Mouse (Mus musculus) heart, embryonic 14.5 days (tissue): ENCODE data around the gene Syn3. TPM values are rescaled to one million over a fixed set of nuclear protein-coding genes. Genes with fewer than 3 reads are reported as not detected.

ENCODE experiments used
- ATAC-seq: fragments of 200-750 bp; cut with Nextera tagmentation; 2 replicates; pipeline ENCODE4 v1.8.0; 2017; ENCODE audit warnings: low read depth, moderate TSS enrichment; ENCODE audit not compliant: insufficient number of reproducible peaks, insufficient read depth, low FRiP score
- H3K27ac ChIP-seq, 2 experiments: fragments of 200-500 bp in 1 of 2; fragments of 300-500 bp in 1 of 2; sonication (generic) in 1 of 2; replicated peaks in 1 of 2; 2 replicates each; pipeline ENCODE4 v1.5.1; 2012 to 2014; ENCODE audit warnings: low read depth in 2 of 2, low read length in 2 of 2, control low read depth in 1 of 2, mild to moderate bottlenecking in 1 of 2, mixed read lengths in 1 of 2; ENCODE audit not compliant: control insufficient read depth in 1 of 2, insufficient read depth in 1 of 2
- H3K27me3 ChIP-seq: fragments of 300-500 bp; sonication (generic); 2 replicates; pipeline ENCODE4 v1.6.1; 2014; ENCODE audit warnings: mild to moderate bottlenecking, low read length, control low read depth; ENCODE audit not compliant: control insufficient read depth, insufficient read depth
- H3K36me3 ChIP-seq: fragments of 300-500 bp; sonication (generic); 2 replicates; pipeline ENCODE4 v1.6.1; 2014; ENCODE audit warnings: mild to moderate bottlenecking, control low read depth, low read length, mixed read lengths; ENCODE audit not compliant: control insufficient read depth, insufficient read depth
- H3K4me1 ChIP-seq, 2 experiments: fragments of 200-500 bp in 1 of 2; fragments of 300-500 bp in 1 of 2; sonication (generic) in 1 of 2; 2 replicates each; pipeline ENCODE4 v1.6.1; 2012 to 2014; ENCODE audit warnings: low read length in 2 of 2, control low read depth in 1 of 2, mixed read lengths in 1 of 2; ENCODE audit not compliant: control insufficient read depth in 2 of 2, insufficient read depth in 2 of 2
- H3K4me2 ChIP-seq: fragments of 300-500 bp; sonication (generic); 2 replicates; pipeline ENCODE4 v1.6.1; 2014; ENCODE audit warnings: mild to moderate bottlenecking, low read length
- H3K4me3 ChIP-seq, 2 experiments: fragments of 200-500 bp in 1 of 2; fragments of 300-500 bp in 1 of 2; sonication (generic) in 1 of 2; 2 replicates each; pipeline ENCODE4 v1.5.1; 2012 to 2014; ENCODE audit warnings: low read length in 2 of 2, mild to moderate bottlenecking in 2 of 2, control low read depth in 1 of 2, low read depth in 1 of 2, moderate library complexity in 1 of 2; ENCODE audit not compliant: control insufficient read depth in 1 of 2, insufficient read depth in 1 of 2
- H3K9ac ChIP-seq: fragments of 300-500 bp; sonication (generic); 2 replicates; pipeline ENCODE4 v1.6.1; 2014; ENCODE audit warnings: mild to moderate bottlenecking, low read length
- H3K9me3 ChIP-seq: fragments of 300-500 bp; sonication (generic); 2 replicates; pipeline ENCODE4 v1.6.1; 2016; ENCODE audit warnings: low read length, control low read depth; ENCODE audit not compliant: control insufficient read depth
- WGBS: fragments of 180-500 bp; shearing (Covaris S2); extraction: QIAGEN DNeasy Blood & Tissue Kit; methylation state at CpG from one replicate; pipeline ENCODE4 v1.1.7; 2014; 5-methylcytosine and 5-hydroxymethylcytosine counted together
- polyA plus RNA-seq: library from polyadenylated mRNA; unstranded; fragments of >200 nt; fragmentation: Nextera tagmentation; extraction: Ambion mirVana; gene quantifications from 2 replicates; pipeline ENCODE4 v1.2.1, GENCODE M21; 2014

Syn3 gene
- polyA plus RNA-seq, 1 experiment from 2014 or later: 1.1 TPM

DNA sequence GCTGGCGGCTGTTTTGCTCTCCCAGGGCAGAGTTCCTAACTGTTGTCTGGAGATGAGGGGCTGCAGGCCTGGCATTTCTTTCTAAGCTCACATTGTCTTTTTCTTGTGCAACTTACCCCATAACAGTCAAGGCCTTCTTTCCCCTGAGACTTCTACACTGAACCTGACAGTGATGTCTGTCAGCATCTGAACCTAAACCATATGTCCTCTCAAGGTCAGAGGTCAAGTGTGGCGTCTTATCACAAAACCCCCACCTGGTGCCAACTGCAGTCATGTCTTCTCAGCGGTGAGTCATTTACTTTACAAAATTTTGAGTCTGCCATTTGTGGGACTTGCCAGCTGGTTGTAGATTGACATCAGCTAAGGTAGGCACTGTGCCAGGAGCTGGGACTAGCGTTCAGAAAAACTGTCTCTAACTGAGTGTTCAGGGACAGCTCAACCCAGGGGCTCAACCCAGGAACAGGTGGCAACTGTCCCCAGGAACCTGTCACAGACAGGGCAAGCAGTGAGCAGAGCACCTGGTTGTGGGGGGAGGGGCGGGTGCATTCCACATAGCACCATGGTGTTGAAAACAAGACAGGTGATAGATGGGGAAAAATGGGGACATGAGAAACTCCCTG is 110.8 kb downstream of the Syn3 start:
- H3K36me3 ChIP-seq: no peaks in the 10 kb centered on the region
- no peak overlapping the region for H3K4me3 ChIP-seq
- peaks cover 12 to 14% of the 10 kb centered on the region in 2 experiments for H3K4me1 ChIP-seq
- no peak overlapping the region for H3K9ac ChIP-seq
- H3K4me2 ChIP-seq: no peak overlapping the region
- 35% methylated on average over 5 of the region's 5 CpGs for WGBS
- no peaks in the 10 kb centered on the region for H3K9me3 ChIP-seq
- no peak for ATAC-seq
- H3K27ac ChIP-seq: no peak overlapping the region
- no peaks in the 10 kb centered on the region for H3K27me3 ChIP-seq

DNA sequence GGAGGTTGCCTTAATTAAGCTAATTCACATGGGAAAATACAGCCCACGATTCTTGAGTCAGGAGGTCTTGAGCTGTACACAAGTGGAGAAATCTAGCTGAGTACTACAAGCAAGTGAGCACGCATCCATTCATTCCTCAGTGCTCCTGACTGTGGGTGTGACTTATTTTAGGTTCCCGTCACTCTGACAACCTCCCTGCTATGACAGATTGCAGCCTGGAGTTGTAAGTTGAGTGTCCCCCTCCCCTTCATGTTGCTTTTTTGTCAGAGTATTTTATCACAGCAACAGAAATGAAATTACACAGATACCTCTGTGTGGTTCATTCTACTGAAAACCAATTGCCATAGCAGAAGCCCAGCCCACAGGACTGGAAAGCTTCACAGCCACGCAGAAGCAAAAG is 112.5 kb downstream of the Syn3 start:
- no peak overlapping the region for H3K4me2 ChIP-seq
- H3K4me1 ChIP-seq: peaks cover 14 to 16% of the 10 kb centered on the region in 2 experiments
- no peak overlapping the region for H3K9ac ChIP-seq
- no peak overlapping the region for H3K27ac ChIP-seq
- H3K36me3 ChIP-seq: no peaks in the 10 kb centered on the region
- H3K9me3 ChIP-seq: no peaks in the 10 kb centered on the region
- WGBS: 45% methylated on average over 4 of the region's 4 CpGs
- no peak overlapping the region for H3K4me3 ChIP-seq
- H3K27me3 ChIP-seq: no peaks in the 10 kb centered on the region
- ATAC-seq: no peak

DNA sequence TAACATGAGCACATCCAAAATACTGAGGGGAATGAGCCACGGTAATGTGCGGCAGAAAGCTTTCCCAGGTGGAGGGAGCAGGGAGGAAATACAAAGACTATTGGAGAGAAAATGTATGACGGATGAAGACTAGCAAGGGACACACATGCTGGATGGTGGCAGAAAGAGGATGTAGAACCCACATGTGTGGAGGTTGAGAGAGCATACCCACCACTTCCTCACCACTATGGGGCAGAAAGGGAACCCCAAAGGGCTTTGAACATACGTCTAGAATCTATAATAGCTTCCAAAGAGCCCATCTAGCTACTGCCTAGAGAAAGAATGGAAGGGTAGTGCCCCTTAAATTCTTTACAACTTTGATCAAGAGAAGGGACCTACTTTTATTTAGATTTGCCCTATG is 113.0 kb downstream of the Syn3 start:
- H3K9ac ChIP-seq: no peak overlapping the region
- 84% methylated on average over 4 of the region's 4 CpGs for WGBS
- no peak overlapping the region for H3K27ac ChIP-seq
- no peak overlapping the region for H3K4me3 ChIP-seq
- H3K9me3 ChIP-seq: no peaks in the 10 kb centered on the region
- peaks cover 14 to 18% of the 10 kb centered on the region in 2 experiments for H3K4me1 ChIP-seq
- no peaks in the 10 kb centered on the region for H3K27me3 ChIP-seq
- no peaks in the 10 kb centered on the region for H3K36me3 ChIP-seq
- ATAC-seq: no peak
- H3K4me2 ChIP-seq: no peak overlapping the region

DNA sequence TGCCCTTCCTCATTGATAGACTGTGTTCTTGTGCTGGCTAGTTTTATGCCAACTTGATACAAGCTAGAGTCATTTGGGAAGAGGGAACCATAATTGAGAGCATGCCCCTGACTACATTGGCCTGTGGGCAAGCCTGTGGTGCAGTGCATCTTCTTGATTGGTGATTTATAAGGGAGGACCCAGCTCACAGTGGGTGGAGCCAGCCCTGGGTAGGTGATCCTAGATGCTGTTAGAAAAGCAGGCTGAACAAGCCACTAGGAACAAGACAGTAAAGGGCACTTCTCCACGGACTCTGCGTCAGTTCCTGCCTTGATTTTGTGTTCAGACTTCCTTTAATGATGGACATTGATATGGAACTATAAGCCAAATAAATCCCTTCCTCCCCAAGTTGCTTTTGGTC is 114.0 kb downstream of the Syn3 start:
- Histone ChIP-seq H3K4me3 (no peak overlapping the region), H3K36me3 (no peaks in the 10 kb centered on the region), H3K9ac (no peak overlapping the region), H3K27me3 (no peaks in the 10 kb centered on the region), H3K4me1 (peaks cover 14 to 19% of the 10 kb centered on the region in 2 experiments), H3K9me3 (no peaks in the 10 kb centered on the region), H3K4me2 (no peak overlapping the region), H3K27ac (no peak overlapping the region)
- WGBS: 94% methylated on average over 2 of the region's 2 CpGs
- ATAC-seq: no peak

DNA sequence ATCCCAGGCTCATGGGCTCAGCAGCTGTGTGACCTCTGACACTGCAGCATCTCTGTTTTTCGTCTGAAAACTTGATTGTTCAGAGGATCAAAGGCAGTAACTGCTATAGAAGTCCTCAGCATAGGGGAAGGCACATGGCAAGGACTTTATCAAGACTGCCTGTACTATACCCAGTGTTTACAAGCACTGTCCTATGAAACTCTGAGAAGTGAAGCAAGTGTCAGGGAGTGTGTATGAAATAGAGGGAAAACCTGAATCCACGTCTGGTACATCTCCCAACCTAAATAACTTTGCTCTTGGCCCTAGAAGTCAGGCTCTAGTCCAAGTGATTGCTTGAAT is 116.8 kb downstream of the Syn3 start:
- Histone ChIP-seq H3K9me3 (no peaks in the 10 kb centered on the region), H3K27ac (no peak overlapping the region), H3K4me1 (peaks cover 6 to 9% of the 10 kb centered on the region in 2 experiments; a peak in 3 of 4 replicates), H3K9ac (no peak overlapping the region), H3K27me3 (no peaks in the 10 kb centered on the region), H3K4me2 (no peak overlapping the region), H3K36me3 (no peaks in the 10 kb centered on the region), H3K4me3 (no peak overlapping the region)
- WGBS: 40% methylated on average over 2 of the region's 2 CpGs
- no peak for ATAC-seq

DNA sequence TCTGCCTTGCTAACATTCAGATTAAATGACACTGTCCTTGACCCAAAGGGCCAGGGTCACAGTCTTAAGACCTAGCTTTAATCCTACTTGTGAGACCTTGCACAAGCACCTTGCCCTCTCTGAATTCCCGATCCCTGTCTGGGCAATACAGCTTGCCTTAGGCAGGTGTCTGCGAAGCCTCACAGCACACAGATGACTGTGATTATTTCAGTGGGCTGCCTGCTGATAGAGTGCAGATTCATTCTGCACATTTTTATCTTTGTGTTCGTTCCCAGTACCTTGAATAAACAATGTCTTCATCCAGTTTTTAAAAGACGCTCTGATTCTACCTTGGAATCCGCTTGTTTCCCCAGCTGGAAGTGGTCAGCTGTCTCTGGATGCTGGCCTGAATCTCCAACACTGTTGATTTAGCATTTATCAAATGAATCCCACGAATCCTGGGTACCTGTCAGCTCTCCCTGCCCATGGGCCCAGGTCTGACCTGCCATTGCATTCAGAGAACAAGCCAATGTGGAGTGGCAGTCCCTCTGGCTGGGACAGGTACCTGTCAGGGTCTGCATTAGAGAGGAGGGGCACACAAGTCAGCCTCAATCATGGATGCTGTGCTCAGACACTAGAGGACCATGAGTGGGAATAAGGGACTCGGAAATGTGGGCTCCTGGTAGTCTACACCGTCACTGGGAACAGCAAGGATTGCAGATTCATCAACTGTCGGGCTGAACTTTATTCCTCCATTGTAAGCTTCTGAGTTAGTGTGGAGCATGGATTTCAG is 117.4 kb downstream of the Syn3 start:
- H3K36me3 ChIP-seq: no peaks in the 10 kb centered on the region
- no peak overlapping the region for H3K4me2 ChIP-seq
- H3K27me3 ChIP-seq: no peaks in the 10 kb centered on the region
- no peak overlapping the region for H3K9ac ChIP-seq
- no peak overlapping the region for H3K27ac ChIP-seq
- peaks cover 4 to 7% of the 10 kb centered on the region in 2 experiments; a peak in 3 of 4 replicates for H3K4me1 ChIP-seq
- ATAC-seq: no peak
- no peak overlapping the region for H3K4me3 ChIP-seq
- WGBS: 52% methylated on average over 9 of the region's 9 CpGs
- H3K9me3 ChIP-seq: no peaks in the 10 kb centered on the region

DNA sequence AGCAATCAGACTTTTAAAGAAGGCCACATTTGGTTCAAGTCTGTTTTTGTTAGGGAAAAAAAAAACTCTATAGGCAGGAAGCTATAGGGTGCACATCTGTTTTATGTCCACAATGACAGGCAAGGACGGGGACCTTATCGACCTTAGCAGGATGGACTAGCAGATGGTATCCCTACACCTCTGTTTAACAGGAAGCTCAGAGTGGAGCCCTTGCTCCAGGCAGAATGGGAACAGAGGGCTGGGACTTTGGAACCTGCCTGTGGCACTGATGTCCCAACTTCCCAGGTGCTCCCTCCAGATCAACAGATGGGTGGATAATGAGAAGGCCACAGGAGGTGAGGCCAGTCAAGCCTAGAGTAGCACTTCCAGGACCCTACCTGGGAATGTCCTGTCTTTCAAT is 118.1 kb downstream of the Syn3 start:
- Histone ChIP-seq H3K27me3 (no peaks in the 10 kb centered on the region), H3K4me2 (no peak overlapping the region), H3K36me3 (no peaks in the 10 kb centered on the region), H3K27ac (no peak overlapping the region), H3K9ac (no peak overlapping the region), H3K9me3 (no peaks in the 10 kb centered on the region), H3K4me3 (no peak overlapping the region), H3K4me1 (peaks cover 5 to 12% of the 10 kb centered on the region in 2 experiments; a peak in 3 of 4 replicates)
- WGBS: 28% methylated on average over 2 of the region's 2 CpGs
- no peak for ATAC-seq
